Mouse (Mus musculus): Measurements from ENCODE around the gene Mroh3.

GRCm38 (mm10) chr1:136259893-136260634 lies 47.4 kb upstream of the Mroh3 start:
- no peak for TF ChIP-seq EP300 (IDR thresholded peaks at IDR 0.05; ENCODE audit: insufficient read depth, low read depth, low read length)
- no peak for TF ChIP-seq POLR2A (IDR thresholded peaks at IDR 0.05; ENCODE audit: insufficient read depth, low read depth, low read length)
- TF ChIP-seq CTCF (IDR thresholded peaks at IDR 0.05) = no peak

All from heart, adult 2 months (tissue).